Mouse (Mus musculus) natural killer cell, adult 2 months (primary cell): ENCODE measurements around the gene Pigq.
A peak's percentile ranks its signal among the peaks of the same experiment; 100 is the strongest.

ENCODE experiments used
- DNase-seq, 2 experiments: peaks; one replicate each; pipeline ENCODE4 v3.0.0; 2022; ENCODE audit warnings: low spot score in 2 of 2

Gene Pigq

DNA sequence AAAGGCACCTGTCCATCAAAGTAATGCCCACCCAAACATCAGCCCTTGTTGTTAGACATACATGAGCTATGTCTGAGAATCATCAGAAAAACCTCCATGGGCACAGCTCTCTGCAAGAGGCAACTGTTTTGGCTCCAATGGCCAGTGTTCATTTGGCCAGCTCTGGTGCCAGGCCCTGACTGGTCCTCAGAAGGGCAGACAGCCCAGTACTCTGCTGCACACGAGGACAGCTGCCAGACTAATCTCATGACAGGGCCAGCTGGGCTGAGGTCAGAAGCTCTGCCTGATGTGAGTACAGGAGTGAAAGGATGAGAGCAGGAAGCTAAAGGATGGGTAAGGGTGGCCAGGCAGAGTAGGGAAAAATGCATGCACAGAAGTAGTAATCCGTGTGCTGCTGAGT is 19.4 kb downstream of the Pigq start:
- DNase-seq, result no peak

DNA sequence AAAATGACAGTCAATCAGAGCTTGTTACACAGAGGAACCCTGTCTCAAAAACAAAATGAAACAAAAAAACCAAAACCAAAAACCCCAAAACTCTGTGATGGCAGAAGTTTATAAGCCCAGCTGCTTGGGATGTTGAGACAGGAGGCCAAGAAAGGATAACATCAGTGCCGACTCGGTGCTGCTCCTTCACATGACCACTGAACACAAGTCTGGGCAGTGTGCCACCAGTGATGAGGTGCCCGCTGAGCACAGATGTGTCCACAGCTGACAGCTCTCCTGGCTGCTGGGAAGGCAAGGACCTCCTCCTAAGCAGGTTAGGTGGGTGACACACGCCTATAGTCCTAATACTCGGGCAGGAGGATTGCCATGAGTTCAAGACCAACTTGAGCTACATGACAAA is 22.6 kb downstream of the Pigq start:
- DNase-seq, result no peak

- peak; percentile 99 to 100 for DNase-seq
Measured at GRCm38 (mm10) chr17:25919786-25920642, 24.7 kb downstream of the Pigq start.

GRCm38 (mm10) chr17:25919144-25919785 is 25.5 kb downstream of the Pigq start, which contains the start of gene Rab40c:
TSS of gene Rab40c (minus strand) at chr17:25919727.
- no peak for DNase-seq

- no peak for DNase-seq
Measured at GRCm38 (mm10) chr17:25918037-25918750, 26.5 kb downstream of the Pigq start.

GRCm38 (mm10) chr17:25916931-25917647 is 27.6 kb downstream of the Pigq start:
- no peak for DNase-seq

GRCm38 (mm10) chr17:25914295-25914694 is 30.4 kb downstream of the Pigq start:
- DNase-seq, result no peak

- DNase-seq, result no peak
Measured at GRCm38 (mm10) chr17:25913877-25914275, 30.9 kb downstream of the Pigq start.

DNA sequence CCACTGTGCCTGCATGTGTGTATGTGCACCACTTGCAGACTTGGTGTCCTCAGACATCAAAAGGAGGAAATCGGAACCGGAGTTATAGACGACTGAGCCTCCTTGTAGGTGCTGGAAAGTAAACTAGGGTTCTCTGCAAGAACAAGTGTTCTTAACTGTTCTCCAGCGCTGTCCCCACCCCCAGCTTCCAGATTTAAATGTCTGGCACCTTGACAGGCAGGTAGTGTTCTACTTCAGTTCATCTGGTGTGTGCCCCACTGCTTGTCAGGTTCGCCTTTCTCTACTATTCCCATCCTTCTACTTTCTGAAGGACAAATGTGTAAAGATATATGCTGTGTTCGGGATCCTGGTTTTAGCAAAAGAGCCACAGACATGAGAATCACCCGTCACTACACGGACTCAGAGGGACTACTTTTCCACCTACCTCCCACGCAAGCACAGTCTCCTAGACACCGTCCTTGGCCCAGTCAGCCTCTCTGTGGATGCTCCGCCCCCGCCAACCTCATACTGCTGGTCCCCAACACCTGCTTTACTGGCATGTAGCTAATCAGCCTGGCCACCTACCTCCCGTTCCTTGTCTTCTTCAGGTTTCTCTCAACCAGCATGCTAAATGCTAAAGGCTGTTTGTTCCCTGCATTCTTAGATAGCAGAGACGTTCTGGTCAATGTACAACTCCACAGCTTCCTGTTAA is 31.4 kb downstream of the Pigq start:
- no peak for DNase-seq

DNA sequence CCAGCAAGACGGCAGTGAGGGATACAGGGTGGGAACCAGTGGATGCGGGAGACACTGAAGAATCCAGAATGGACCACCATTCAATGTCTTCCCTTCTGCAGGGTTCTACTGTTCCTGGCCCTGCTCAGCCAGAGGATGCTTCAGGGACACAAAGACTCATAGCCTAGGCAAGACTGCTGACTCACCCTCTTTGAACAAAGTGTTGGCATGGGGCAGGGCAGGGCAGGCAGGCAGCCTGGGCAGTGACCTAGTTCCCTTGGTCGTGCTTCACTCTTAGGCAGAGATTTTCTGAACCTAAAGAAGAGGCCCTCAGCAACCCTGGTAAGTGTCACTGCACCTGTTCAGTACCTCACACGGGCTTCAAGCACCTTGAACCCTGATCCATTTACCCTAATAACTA is 32.9 kb downstream of the Pigq start:
- no peak for DNase-seq

GRCm38 (mm10) chr17:25907640-25908039 is 37.1 kb downstream of the Pigq start:
- no peak for DNase-seq

DNA sequence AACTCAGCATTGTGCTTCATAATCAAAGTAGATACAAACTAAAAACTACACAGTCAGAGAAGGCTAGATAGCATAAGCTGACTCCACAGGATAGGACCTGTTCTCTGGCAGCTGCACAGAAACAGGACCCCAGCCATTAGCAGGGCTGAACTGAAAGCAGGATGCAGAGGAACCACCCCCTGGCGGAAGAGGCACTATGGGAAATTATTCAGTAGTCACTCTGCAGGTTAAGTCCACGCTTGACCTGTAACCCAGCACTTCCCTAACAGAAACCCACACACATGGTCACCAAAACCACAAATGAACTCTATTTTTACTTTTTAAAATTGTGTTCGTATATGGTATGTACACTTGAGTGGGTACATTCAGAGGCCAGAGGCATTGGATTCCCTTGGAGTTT is 41.7 kb downstream of the Pigq start:
- DNase-seq, result no peak

DNA sequence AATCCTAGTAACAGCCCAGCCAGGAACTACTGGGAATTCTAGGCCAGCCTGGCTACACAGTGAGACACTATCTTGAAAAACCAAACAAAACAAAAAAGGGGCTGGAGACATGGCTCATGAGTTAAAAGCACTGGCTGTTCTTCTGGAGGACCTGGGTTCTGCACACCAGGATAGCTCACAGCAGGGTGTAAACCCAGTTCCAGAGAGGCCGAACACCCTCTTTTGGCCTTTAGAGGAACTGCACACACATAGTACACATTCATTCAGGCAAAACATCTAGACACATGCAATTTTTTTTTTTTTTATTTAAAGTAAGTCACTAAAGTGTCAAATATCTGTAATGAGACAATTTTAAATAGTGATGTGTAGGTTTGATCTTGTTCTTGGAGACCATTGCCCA is 44.5 kb downstream of the Pigq start:
- no peak for DNase-seq

GRCm38 (mm10) chr17:25895891-25896290 is 48.8 kb downstream of the Pigq start:
- DNase-seq, result no peak

GRCm38 (mm10) chr17:25895415-25895814 is 49.3 kb downstream of the Pigq start:
- DNase-seq, result no peak

GRCm38 (mm10) chr17:25893975-25894617 is 50.6 kb downstream of the Pigq start:
- peak; percentile 43 to 69 for DNase-seq

GRCm38 (mm10) chr17:25888837-25889236 is 55.9 kb downstream of the Pigq start:
- DNase-seq, result no peak

GRCm38 (mm10) chr17:25887467-25887866 is 57.3 kb downstream of the Pigq start:
- DNase-seq, result no peak

GRCm38 (mm10) chr17:25886806-25887205 is 57.9 kb downstream of the Pigq start:
- no peak for DNase-seq

DNA sequence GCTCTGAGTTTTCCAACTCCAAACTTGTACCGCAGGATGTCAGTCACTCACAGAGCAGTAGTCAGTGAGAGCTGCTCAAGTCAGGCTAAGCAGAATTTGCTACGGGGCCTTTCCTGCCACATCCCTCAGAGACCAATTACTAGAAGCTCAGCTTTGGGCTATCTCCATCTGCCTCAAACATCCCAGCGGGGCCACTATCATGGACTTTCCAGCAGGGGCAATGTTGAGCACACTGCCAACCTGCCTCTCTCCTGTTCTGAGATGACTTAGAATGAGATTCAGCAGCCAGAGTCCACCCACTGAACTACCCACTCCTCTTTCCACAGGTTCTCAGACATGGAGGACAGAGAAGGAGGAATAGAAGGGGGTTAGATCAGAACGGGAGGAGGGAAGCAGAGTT is 59.1 kb downstream of the Pigq start:
- DNase-seq, result no peak

- DNase-seq, result no peak
Measured at GRCm38 (mm10) chr17:25883824-25884223, 60.9 kb downstream of the Pigq start.
